Mouse (Mus musculus) right cerebral cortex, adult 2 months (tissue): ENCODE results near the gene Ptpn1.

Source experiments
- DNase-seq, 2 experiments: peaks; one replicate each; pipeline ENCODE4 v3.0.0; 2021 to 2022; ENCODE audit warnings: low spot score in 2 of 2

Ptpn1 gene

GRCm38 (mm10) chr2:168005616-168006015 is 73.8 kb downstream of the Ptpn1 start:
- no peak for DNase-seq

DNA sequence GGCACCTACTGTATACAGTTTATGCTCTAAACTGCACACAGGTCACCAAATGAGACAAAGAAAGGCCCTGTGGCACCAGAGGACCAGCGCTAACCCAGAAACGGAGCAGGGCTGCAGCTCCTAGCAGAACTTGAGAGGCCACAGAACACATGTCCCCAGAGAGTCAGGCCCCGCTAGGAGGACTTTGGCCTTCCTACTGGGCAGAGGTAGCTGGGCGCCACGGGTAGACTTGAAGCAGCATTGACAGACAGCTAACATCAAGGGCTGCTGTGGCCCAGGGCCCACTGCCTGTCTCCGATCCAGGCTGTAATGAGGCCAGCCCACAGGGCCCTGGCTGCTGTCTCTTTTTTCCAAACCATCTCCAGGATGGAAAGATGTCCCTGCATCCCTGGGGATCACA is 74.6 kb downstream of the Ptpn1 start:
- no peak for DNase-seq

GRCm38 (mm10) chr2:168008132-168008531 is 76.3 kb downstream of the Ptpn1 start:
- no peak for DNase-seq

GRCm38 (mm10) chr2:168009936-168010668 is 78.2 kb downstream of the Ptpn1 start, which contains the start of gene Ripor3:
Ripor3 (minus strand) TSS chr2:168010618.
- DNase-seq, result peak in 1 of 2 experiments; percentile 40

- DNase-seq, result no peak
These were observed 79.0 kb downstream of the Ptpn1 start for GRCm38 (mm10) chr2:168010893-168011292.

- DNase-seq, result peak; percentile 72 to 73
These were observed 85.1 kb downstream of the Ptpn1 start for GRCm38 (mm10) chr2:168016951-168017391.

GRCm38 (mm10) chr2:168019201-168019715 is 87.4 kb downstream of the Ptpn1 start:
- peak in 1 of 2 experiments; percentile 7 for DNase-seq

- no peak for DNase-seq
These were observed 92.0 kb downstream of the Ptpn1 start for GRCm38 (mm10) chr2:168023763-168024402.

DNA sequence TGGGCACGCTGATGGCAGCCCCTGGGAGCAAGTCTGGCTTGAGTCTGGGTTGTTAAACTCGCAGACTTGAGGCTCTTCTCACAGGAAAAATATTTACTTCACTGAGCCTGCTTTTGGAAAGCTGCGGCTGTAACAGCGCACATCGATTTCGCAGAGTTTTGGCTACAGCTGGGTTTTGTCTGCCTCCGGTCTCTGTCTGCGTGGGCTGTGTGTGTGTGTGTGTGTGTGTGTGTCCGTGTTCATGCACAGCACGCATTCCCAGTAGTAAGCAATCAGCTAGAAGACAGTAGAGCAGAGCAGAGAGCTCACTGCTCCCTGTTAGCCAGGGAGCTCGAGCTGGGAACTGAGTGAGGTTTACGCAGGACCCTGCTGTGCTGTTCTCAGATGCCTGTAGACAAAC is 93.3 kb downstream of the Ptpn1 start:
- DNase-seq, result peak; percentile 80 to 87

- DNase-seq, result no peak
These were observed 94.0 kb downstream of the Ptpn1 start for GRCm38 (mm10) chr2:168025882-168026281.

DNA sequence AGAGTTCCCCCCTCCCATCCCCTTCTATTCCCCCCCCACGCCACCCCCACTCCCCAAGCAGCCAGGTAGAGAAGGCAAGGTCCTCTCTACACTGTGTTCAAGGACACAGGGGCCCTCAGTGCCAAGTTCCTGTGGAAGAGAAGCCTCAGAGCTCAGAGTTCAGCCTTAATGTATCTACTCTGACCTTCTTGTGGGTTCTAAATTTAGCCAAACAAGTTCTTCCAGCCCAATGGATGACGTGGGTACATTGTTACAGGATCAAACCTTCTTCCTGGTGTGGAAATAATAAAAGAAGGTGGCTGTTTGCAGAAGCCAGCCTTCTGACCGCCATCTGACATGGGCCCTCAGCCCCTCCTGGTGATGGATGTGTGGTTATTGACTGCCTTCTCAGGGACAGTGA is 94.6 kb downstream of the Ptpn1 start:
- DNase-seq, result no peak

DNA sequence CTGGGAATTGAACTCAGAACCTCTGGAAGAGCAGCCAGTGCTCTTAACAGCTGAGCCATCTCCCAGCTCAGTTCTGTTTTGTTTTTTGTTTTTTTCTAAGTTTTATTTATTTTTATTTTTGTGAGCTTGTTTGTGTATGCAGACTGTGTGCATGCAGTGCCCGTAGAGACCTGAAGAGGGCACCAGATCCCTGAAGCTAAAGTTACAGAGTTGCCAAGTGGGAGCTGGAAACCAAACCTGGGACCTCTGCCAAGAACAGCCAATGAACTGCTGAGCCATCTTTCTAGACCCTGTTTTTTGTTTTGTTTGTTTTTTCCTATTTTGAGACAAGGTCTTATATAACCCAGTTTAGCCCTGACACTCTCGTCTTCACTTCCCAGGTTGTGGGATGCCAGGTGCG is 96.5 kb downstream of the Ptpn1 start:
- no peak for DNase-seq
